Mouse (Mus musculus) spleen, adult 2 months (tissue): ENCODE data around the gene Klf7.

Experiments
- CTCF ChIP-seq: fragments of 200-500 bp; IDR thresholded peaks from 2 replicates; pipeline ENCODE4 v1.5.1; 2011; ENCODE audit warnings: mild to moderate bottlenecking, inconsistent platforms; ENCODE audit not compliant: insufficient read depth, insufficient read length, insufficient replicate concordance; ENCODE audit errors: extremely low read depth
- POLR2A ChIP-seq: fragments of 200-500 bp; IDR thresholded peaks from 2 replicates; pipeline ENCODE4 v1.6.1; 2011; ENCODE audit warnings: low read depth, low read length, inconsistent platforms

GRCm38 (mm10) chr1:63995828-63996227 lies 126.3 kb downstream of the Klf7 start:
- TF ChIP-seq CTCF (no peak), POLR2A (no peak)
